Mouse (Mus musculus): ENCODE data around the gene Zfp653.

The Zfp653 gene

DNA sequence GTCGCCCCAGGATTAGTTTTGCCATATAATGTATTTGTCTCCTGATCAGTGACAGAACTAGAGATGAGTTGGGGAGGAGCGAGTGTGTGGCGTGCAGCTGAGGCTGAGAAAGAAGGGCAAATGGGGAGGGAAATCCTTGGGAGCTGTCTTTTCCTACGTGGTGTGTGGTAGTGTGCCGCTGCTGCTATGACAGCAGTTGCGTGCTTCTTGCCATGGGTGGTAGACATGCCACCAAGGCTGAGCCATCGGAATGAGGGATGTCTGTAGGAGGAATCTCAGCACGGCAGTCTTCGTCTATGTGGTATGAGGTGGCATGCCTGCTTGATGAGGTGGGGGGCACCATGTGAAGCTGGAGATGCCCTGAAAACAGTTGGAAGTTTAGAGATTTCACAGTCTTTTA lies 40.8 kb downstream of the Zfp653 start:
- CTCF ChIA-PET, result no interaction called here

DNA sequence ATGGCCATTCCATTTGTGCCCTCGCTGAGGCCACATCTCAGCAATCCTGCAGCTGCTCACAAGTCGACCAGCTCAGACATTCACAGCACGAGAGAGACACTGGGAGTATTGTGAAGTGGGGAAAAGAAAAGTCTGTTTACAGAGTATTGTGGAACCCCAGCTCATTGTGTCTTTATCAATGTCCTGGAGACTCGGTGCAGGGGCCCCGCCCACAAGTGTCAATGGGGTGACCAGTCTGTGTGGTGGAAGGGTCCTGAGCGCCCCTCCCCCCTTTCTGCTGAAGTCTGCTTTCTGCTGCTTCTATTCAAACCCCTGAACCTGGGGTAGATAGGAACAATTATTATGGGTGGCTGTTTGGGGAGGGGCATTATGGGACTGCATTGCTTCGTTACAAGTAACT lies 42.7 kb downstream of the Zfp653 start:
- CTCF ChIA-PET, result no interaction called here

DNA sequence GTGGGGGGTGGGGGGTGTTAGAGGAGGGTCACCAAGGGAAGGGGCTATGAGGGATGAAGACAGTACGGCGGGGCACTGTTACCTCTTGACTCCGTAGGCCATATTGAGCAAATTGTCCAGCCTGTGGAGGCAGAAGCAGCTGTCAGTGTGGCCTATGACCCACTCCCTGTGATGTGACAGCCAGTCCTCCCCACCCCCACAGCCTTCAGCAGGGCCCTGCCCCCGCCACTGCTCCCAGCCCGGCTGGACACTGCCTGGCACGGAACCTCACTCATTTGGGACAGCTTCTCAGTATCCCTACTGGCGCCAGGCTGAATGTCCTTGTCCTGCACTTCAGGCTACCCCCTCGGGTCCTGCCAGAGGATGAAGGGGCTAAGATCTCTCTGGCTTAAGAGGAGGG lies 46.6 kb downstream of the Zfp653 start:
- CTCF ChIA-PET, result interaction anchor here (0.5 kb wide), 1 partner anchor 24 kb away, joined by 8 read pairs; no protein-coding TSS in a partner anchor

DNA sequence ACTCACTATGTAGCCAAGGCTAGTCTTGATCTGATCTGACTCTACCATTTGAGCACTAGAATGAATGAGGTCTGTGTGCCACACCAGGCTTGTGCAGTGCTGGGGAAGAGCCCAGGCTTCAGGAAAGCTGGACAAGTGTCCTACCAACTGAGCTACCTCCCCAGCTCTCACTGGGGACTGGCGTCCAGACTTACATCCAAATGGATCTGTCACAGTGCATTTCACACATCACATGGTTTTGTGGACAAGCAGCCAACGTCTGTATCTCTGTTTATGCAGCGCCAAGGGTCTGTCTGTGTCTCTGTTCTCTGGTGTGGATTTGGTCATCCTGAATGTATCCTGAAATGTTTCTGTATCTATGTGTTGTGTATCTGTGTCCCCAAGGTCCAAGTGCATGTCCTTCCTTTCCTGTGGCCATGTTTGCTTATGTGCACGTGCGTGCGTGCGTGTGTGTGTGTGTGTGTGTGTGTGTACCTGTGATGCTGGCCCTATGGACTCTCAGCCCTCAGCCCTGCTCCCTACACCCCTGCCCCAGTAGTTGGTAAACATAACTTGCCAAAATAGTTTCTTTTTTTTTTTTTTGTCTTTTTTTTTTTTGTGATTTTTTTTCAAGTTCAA lies 53.9 kb downstream of the Zfp653 start:
- CTCF ChIA-PET, result no interaction called here

DNA sequence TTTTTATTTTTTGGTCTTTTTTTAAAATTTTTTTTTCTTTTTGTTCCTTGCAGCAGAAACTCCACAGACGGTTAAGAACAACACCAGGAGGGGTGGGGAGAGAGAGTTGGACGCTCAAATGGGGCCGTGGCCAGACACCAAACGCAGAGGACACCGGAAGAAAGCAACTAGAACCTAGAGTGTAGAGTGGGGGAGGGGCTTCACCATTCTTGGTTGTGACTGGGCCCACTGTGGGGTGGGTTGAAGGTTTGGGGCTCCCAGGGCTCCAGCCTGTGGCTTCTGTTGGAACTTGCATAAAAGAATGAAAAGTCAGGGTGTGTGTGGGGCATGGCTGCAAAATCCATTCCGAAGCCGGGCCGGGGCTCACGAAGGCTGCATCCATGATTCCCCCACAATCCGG lies 54.9 kb downstream of the Zfp653 start:
- CTCF ChIA-PET, result no interaction called here

DNA sequence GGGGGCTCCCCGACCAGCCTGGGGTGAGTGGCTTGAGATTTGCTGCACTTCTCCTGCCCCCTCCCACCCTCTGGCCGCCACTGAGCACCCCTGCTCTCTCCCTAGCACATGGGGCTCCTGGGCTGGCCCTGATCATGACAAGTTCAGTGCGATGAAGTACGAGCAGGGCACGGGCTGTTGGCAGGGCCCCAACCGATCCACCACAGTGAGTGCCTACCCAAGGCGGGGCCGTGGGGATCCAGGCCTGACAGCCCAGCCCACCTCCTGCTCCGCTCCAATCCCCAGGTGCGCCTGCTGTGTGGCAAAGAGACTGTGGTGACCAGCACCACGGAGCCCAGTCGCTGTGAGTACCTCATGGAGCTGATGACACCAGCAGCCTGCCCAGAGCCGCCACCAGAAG lies 58.4 kb downstream of the Zfp653 start:
- CTCF ChIA-PET, result no interaction called here

DNA sequence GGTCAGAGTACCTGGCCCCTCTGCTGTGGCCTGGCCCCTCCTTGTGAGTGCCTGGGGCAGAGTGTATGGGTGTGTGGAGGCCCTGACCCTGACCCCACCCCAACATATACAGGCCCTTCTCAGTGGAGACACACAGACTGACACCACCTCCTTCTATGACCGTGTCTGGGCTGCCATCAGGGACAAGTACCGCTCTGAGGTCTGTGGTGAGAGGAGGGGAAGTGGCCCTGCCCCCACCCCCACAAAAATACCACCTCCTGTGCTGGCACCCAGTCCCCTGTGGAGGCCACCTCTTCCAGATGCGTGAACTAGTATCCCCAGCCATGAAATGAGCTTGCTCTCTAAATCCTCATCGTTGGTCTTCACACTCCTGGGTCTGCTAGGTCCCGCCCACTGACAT lies 60.1 kb downstream of the Zfp653 start:
- CTCF ChIA-PET, result no interaction called here

All from spleen, embryonic (tissue).